Comparison of ENCODE assay signal across 24 mouse cellular contexts in genomic region chr12:53678166-53678565, GRCm38 (mm10).
DNase-seq lines count a peak whose midpoint lies in the region; ATAC-seq and TF ChIP-seq lines count a peak whose summit lies in the region.
"Had no signal": no experiment of that assay in that cellular context is flagged by ENCODE, and none has a peak within 500 bp of the region (broad histone marks: within the 10 kb centered on the region; RNA-seq: fewer than 3 reads in every experiment).

No protein-coding gene starts in this region.

- no peak overlapping the region for H3K9ac ChIP-seq in forebrain, embryonic 14.5 days (ENCODE audit: low read length)
- H3K9ac ChIP-seq: embryonic facial prominence, embryonic 12.5 days; embryonic facial prominence, embryonic 15.5 days; forebrain, embryonic 15.5 days; hindbrain, embryonic 13.5 days; intestine, embryonic 15.5 days had no signal

- H3K9me3 ChIP-seq in forebrain, embryonic 14.5 days (replicated peaks; ENCODE audit: control insufficient read depth, low read length): no peaks in the 10 kb centered on the region
- H3K9me3 ChIP-seq: embryonic facial prominence, embryonic 12.5 days; embryonic facial prominence, embryonic 15.5 days; forebrain, embryonic 15.5 days; hindbrain, embryonic 10.5 days; hindbrain, embryonic 13.5 days; intestine, embryonic 15.5 days had no signal

- DNase-seq in layer of hippocampus, adult 2 months (ENCODE audit: low spot score in 2 of 2): no peak
- no peak for DNase-seq in layer of hippocampus, postnatal 36 days
- DNase-seq in ES-CJ7 (ENCODE audit: low read depth, low spot score): peak; percentile 22
- DNase-seq in R1 (ENCODE audit: low read depth, low spot score): peak; percentile 10
- no peak for DNase-seq in natural killer cell, adult 2 months (ENCODE audit: low spot score in 2 of 2)
- DNase-seq in forebrain, embryonic 14.5 days (ENCODE audit: low spot score): no peak
- DNase-seq: adrenal gland, adult 2 months; adrenal gland, postnatal 14 days; B cell, adult 2 months; cerebellum, adult 11 months; cerebellum, adult 2 months; cerebellum, adult 9-11 months; cerebellum, postnatal 25 days; gastrocnemius, postnatal 10 days; gastrocnemius, postnatal 36 days had no signal

- no peaks in the 10 kb centered on the region for H3K27me3 ChIP-seq in forebrain, embryonic 14.5 days (replicated peaks; ENCODE audit: control insufficient read depth, insufficient read depth, low read length)
- H3K27me3 ChIP-seq: CH12.LX; embryonic facial prominence, embryonic 12.5 days; embryonic facial prominence, embryonic 15.5 days; forebrain, embryonic 15.5 days; hindbrain, embryonic 13.5 days; intestine, embryonic 15.5 days had no signal

- no peak for ATAC-seq in forebrain, embryonic 14.5 days
- ATAC-seq: forebrain, embryonic 15.5 days; hindbrain, embryonic 16.5 days; intestine, embryonic 15.5 days had no signal

- TF ChIP-seq CTCF in layer of hippocampus, adult 2 months (conservative IDR thresholded peaks at IDR 0.05): no peak

- H3K36me3 ChIP-seq in forebrain, embryonic 14.5 days (ENCODE audit: control insufficient read depth, insufficient read depth, low read length): no peaks in the 10 kb centered on the region
- H3K36me3 ChIP-seq: embryonic facial prominence, embryonic 12.5 days; embryonic facial prominence, embryonic 15.5 days; forebrain, embryonic 15.5 days; hindbrain, embryonic 10.5 days; hindbrain, embryonic 13.5 days; intestine, embryonic 15.5 days had no signal

- peaks cover 15% of the 10 kb centered on the region for H3K4me1 ChIP-seq in forebrain, embryonic 14.5 days (ENCODE audit: control insufficient read depth, insufficient read depth, low read length)
- H3K4me1 ChIP-seq: embryonic facial prominence, embryonic 12.5 days; embryonic facial prominence, embryonic 15.5 days; intestine, embryonic 15.5 days had no signal

- no peak overlapping the region for H3K4me3 ChIP-seq in layer of hippocampus, adult 2 months
- H3K4me3 ChIP-seq in forebrain, embryonic 14.5 days (ENCODE audit: low read depth, low read length): no peak overlapping the region
- H3K4me3 ChIP-seq: embryonic facial prominence, embryonic 12.5 days; embryonic facial prominence, embryonic 15.5 days; forebrain, embryonic 15.5 days; hindbrain, embryonic 10.5 days; hindbrain, embryonic 13.5 days; intestine, embryonic 15.5 days had no signal

- peak overlapping the region; percentile 28; the same call in 1 of the 2 replicates for H3K27ac ChIP-seq in layer of hippocampus, adult 2 months
- H3K27ac ChIP-seq in forebrain, embryonic 14.5 days (ENCODE audit: low read depth, low read length): no peak overlapping the region
- H3K27ac ChIP-seq: embryonic facial prominence, embryonic 12.5 days; embryonic facial prominence, embryonic 15.5 days; forebrain, embryonic 15.5 days; hindbrain, embryonic 10.5 days; hindbrain, embryonic 13.5 days; intestine, embryonic 15.5 days had no signal

- H3K4me2 ChIP-seq in forebrain, embryonic 14.5 days (ENCODE audit: low read length): no peak overlapping the region
- H3K4me2 ChIP-seq: embryonic facial prominence, embryonic 12.5 days; embryonic facial prominence, embryonic 15.5 days; forebrain, embryonic 15.5 days; heart, embryonic 11.5 days; hindbrain, embryonic 13.5 days; intestine, embryonic 15.5 days had no signal

- 14% methylated on average over 3 of the region's 3 CpGs for WGBS in forebrain, embryonic 14.5 days

Comparison
In these comparisons a context has a peak if more than half of its experiments do, and no peak if none do; other contexts are left out.
1. DNase-seq: peak in ES-CJ7 (single experiment) and R1 (single experiment); none in layer of hippocampus, adult 2 months (0 of 2), layer of hippocampus, postnatal 36 days (0 of 2), natural killer cell, adult 2 months (0 of 2) and forebrain, embryonic 14.5 days (single experiment).